Mouse (Mus musculus): ENCODE results near the gene Arf5.

Arf5 gene

GRCm38 (mm10) chr6:28425019-28425418 is 1.7 kb downstream of the Arf5 start:
- in situ Hi-C loops (cut with MboI, MseI): loop anchor here in 1 of 2 experiments (10.0 kb wide), 2 partner anchors 90 to 600 kb away; no protein-coding TSS in a partner anchor

GRCm38 (mm10) chr6:28427096-28427839 is 3.9 kb downstream of the Arf5 start, which contains the start of gene Fscn3:
TSS of gene Fscn3 (plus strand) at chr6:28427789.
- in situ Hi-C loops (cut with MboI, MseI): loop anchor here in 1 of 2 experiments (10.0 kb wide), 2 partner anchors 88 to 598 kb away; no protein-coding TSS in a partner anchor

DNA sequence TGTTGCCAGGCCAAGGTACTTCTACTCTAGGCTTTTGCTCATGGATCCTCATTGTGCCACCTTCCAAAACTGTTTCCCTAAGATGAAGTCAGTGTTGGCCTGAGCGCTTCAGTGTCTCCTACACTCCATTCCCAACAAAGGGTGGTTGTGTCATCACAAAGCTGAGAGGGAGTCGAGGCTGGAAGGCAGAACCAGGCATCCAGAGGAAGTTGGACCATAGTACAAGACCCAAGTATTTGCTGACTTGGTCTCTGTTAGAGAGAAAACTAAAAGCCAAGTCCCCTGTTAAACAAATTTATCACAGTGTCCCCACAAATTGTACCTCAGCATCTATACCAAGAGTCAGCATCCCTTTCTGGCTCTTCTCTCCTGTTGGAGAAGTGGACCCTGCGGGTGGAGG is 4.9 kb downstream of the Arf5 start, which contains the start of gene Gcc1:
Gcc1 (minus strand) TSS at position 101 of the 400 bp plus-strand sequence.
- in situ Hi-C loops (cut with MboI, MseI): loop anchor here in 1 of 2 experiments (10.0 kb wide), 2 partner anchors 87 to 597 kb away; no protein-coding TSS in a partner anchor

DNA sequence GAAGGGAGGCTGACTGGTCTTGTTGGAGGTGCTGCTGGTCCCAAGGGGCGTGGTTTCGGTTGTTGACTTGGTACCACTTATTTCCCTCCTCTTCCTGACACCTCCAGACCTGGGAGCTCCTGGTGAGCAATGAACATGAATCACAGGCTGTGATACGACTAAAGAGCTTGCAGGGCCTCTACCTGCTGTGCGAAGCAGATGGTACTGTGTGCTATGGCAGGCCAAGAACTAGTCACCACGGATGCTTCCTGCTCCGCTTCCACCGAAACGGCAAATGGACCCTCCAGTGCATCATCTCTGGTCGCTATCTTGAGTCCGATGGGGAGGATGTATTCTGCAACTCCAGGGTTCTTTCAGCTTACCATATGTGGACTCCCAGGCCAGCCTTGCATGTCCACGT is 6.5 kb downstream of the Arf5 start:
- in situ Hi-C loops (cut with MboI, MseI): loop anchor here in 1 of 2 experiments (10.0 kb wide), 2 partner anchors 85 to 595 kb away; no protein-coding TSS in a partner anchor

GRCm38 (mm10) chr6:28430795-28431537 is 7.6 kb downstream of the Arf5 start:
- in situ Hi-C loops (cut with MboI, MseI): no loop called here

GRCm38 (mm10) chr6:28431538-28431855 is 8.1 kb downstream of the Arf5 start:
- in situ Hi-C loops (cut with MboI, MseI): no loop called here

DNA sequence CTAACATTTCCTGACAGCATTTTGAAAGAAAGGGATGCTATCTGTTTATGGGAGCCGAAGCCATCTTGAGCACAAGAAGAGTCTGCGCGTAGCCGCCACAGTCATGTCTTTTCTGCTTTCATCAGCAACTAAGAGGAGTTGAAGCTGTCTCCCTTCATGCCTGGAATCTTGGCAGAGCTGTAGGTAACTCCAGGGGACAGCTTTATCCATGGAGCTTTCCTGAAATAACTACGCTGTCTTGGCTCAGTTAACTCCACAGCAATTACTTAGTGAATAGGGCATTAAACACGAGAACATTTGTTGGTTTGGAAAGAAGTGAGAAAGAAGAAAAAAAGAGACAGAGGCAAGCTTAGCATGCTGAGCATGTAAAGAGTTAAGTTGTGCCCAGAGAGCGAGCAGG is 24.6 kb downstream of the Arf5 start:
- in situ Hi-C loops (cut with MboI, MseI): loop anchor here in 1 of 2 experiments (10.0 kb wide), 1 partner anchor 1827 kb away; no protein-coding TSS in a partner anchor

DNA sequence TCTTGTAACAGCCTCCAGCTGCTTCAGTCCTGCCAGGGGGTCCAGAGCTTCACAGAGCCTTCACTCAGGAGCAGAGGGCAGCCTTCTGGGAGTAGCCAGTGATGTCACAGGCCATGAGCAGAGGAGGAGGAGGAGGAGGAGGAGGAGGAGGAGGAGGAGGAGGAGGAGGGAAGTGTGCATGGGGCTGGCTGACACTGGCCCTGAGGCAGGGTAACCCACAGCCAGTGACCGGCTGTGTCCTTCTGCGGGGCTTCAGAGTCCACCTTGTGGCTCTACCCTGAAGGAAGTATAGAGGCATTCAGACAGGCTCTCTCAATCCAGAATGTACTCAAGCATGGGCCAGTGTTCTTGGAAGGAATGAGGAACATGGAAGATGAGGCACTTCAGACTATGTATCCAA is 25.9 kb downstream of the Arf5 start, which contains the start of gene Pax4:
Pax4 (minus strand) TSS at position 101 of the 400 bp plus-strand sequence.
- in situ Hi-C loops (cut with MboI, MseI): loop anchor here in 1 of 2 experiments (10.0 kb wide), 1 partner anchor 1826 kb away; no protein-coding TSS in a partner anchor

GRCm38 (mm10) chr6:28450481-28450880 is 27.1 kb downstream of the Arf5 start:
- in situ Hi-C loops (cut with MboI, MseI): no loop called here

DNA sequence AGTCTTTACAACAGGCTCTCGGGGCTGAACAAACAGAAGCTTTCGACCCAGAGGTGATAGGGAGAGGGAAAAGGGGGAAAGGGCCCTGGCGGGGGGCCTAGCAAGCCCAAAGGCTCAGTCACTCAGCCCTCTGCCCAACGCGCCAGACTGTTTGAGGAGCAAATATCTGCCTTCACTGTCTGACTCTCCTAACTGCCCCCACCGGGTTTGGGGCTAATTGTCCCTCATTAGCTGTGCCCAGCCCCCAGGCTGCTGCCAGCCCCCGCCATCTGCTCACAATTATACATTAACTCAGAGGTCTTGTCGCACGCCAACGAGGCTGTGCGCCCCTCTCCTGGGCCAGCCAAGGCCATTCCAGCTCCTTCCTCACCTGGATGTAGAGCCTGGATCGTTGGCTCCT is 27.6 kb downstream of the Arf5 start:
- in situ Hi-C loops (cut with MboI, MseI): no loop called here

DNA sequence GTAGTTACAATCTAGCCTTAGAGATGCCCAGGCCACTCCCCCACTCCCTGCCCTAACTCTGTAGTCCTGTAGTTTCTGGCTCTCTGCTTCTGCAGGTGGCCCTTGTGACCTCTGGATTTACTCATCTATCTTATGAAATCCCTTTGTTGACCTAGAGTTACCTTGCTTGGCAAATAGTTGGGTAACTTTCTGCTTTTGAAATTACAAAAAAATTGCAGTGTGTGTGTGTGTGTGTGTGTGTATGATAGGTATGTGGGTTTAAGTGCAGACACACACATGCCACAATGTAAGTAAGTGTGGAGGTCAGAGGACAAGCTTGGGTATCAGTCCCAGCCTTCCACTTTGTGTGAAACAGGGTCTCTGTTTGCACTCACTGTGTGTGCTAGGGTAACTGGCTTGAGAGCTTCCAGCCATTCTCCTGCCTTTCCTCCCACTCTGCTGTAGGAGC is 35.9 kb downstream of the Arf5 start:
- in situ Hi-C loops (cut with MboI, MseI): no loop called here

DNA sequence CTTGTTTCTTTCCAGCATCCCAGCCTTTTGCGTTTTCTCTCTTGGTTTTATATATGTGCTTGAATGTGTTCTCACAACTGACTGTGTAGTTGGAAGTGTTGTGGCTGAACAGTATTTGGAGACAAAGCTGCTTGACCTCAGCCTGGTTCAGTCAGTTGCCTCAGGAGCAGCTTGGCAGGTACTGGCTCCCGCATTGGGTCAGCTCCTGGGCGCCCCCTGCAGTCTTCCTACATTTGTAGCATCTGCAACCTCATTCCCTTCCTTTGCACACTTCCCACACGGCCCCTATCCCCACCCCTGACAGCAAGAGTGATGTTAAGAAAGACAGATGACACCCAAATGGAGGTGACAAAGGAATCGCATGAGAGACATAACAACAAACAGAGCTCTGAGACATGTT is 37.2 kb downstream of the Arf5 start:
- in situ Hi-C loops (cut with MboI, MseI): no loop called here

DNA sequence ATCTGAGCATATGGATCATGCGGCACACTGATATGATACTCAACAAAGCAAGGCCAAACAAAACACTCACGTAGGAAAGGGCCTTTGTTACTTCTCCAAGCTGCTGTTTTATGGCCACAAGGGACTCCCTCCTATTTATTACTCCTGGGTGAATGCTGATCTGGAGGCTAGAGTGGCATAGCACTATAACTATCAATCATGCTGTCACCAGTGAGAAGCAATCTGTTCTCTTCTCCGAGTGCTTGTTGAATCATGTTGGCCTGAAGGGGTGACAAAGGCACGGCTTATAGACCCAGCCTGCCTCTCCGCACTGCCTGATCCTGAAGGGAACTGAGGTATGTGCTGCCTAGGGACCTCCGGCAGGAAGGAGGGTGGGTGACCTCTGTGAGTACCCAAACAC is 41.3 kb downstream of the Arf5 start:
- in situ Hi-C loops (cut with MboI, MseI): no loop called here

DNA sequence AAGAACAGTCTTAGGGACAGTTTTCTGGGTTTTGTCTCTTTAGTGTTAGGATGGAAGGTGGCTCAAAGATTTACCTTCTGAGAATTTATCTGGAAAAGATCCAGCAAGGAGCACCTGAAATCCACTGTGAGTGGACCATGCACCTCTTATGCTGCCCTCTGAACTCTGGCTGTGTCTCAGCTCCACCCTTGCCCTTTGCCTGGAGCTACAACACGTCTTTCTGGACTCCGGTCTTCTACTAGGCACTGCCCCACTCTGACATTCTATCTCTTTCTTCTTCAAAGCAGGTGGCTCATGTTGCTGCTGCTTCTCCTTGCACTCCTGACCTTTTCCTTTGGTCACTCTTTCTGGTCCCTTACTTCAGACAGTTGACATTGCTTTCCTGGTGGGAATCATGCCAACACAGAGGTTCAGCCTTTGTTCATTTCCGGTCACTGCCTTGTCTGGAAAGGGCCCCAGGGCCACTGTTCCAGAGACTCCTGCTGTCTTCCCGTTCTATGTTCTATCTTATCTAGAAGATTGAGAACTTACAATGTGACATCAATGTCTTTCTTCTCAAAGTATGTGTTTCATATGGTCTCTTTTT is 46.8 kb downstream of the Arf5 start:
- in situ Hi-C loops (cut with MboI, MseI): no loop called here

- in situ Hi-C loops (cut with MboI, MseI): no loop called here
These were observed 47.3 kb downstream of the Arf5 start for GRCm38 (mm10) chr6:28470621-28471020.

DNA sequence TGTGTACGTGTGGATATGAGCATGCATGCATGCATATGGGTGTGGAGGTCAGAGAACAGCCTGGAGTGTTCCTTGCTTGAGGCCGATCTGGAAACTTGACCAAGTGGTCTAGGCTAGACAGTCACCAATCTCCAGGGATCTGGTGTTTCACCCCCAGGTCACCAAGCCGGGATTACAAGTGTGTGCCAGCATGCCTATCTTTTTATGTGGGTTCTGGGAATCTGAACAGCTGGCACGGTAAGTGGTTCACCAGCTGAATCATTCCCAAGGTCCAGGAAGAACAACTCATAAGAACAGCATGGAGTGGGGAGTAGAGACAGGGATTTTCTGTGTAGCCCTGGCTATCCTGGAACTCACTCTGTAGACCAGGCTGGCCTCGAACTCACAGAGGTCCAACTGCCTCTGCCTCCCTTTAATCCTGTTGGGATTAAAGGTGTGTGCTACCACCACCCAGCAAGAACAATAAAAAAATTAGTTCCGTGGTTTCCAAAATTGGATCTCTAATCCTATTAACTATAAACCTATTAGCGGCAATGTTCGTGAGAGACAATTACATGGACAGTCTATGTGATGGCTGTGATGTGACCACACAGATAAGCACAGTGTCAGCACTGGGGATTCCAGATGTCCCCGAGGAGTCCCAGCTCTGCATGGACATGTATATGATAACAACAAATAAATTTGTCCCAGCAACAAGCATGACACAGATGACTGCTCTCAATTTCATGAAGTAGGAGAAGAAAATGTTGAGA is 48.1 kb downstream of the Arf5 start:
- in situ Hi-C loops (cut with MboI, MseI): no loop called here

DNA sequence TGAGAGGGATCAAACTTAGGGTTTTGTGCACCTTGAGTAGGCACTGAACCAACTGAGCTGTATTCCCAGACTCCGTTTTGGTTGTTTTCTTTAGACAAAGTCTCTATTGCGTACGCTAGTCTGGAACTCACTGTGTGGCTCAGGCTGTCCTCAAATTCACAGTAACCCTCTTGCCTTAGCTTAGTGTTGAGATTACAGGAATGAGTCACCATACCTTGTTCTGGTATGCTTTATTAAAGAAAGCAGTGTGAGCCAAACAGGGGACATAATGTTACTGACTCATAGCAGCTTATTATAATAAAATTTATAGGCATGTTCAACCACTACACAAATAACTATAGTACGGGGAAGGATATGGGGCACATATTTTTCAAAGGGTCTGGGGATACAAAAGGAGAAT is 50.9 kb downstream of the Arf5 start:
- in situ Hi-C loops (cut with MboI, MseI): no loop called here

GRCm38 (mm10) chr6:28474839-28475238 is 51.5 kb downstream of the Arf5 start, which contains the start of gene Snd1:
TSS of gene Snd1 (plus strand) at chr6:28475139.
- in situ Hi-C loops (cut with MboI, MseI): no loop called here
